Mouse (Mus musculus) liver, adult 2 months (tissue): ENCODE measurements around the gene Gja3.

Source experiments
- CTCF ChIP-seq: fragments of 200-500 bp; IDR thresholded peaks from 2 replicates; pipeline ENCODE4 v1.5.1; 2011; ENCODE audit warnings: low read depth, low read length, control low read depth
- POLR2A ChIP-seq: fragments of 200-500 bp; IDR thresholded peaks from 2 replicates; pipeline ENCODE4 v1.6.1; 2011; ENCODE audit warnings: low read length, control low read depth; ENCODE audit not compliant: insufficient read depth; ENCODE audit errors: extremely low read depth

DNA sequence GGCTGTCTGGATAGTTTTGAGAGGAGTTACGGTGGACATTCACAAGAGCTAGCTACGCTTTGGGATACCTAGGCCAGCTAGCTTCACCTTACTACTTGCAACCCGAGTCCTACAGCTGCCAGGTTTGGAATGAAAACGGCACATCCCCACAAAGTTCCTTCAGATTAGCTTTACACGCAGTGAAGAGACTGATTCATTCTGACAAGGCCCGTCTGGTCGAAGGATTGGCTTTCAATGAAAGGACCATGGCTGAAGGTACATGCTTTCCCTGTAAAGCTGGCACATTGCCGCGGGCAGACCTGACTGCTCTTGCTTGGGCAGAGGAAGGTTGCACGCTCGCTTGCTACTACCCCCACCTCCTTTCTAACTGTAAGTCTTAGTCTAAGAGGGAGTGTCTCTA lies 47.8 kb upstream of the Gja3 start:
- TF ChIP-seq POLR2A (no peak), CTCF (no peak)
